Comparison of ENCODE assay signal across 19 mouse cellular contexts in the genomic region with DNA sequence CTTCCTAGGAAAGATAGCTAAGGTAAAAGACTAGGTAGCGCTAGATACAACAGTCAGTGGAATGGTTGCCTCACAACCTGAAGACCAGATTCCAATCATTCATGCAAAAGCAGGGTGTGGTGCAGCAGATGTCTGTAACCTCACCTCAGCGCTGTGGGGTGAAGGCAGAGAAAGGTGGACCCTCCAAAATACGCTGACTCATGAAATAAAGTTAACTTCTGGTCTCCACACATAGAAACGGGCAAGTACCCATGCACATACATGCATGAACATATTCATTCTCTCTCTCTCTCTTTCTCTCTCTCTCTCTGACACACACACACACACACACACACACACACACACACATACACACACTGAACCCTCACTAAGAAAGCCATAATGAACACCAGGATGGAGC. TPM values are rescaled to one million over a fixed set of nuclear protein-coding genes. Genes with fewer than 3 reads are reported as not detected.
"Had no signal": no experiment of that assay in that cellular context is flagged by ENCODE, and none has a peak within 500 bp of the region (broad histone marks: within the 10 kb centered on the region; RNA-seq: fewer than 3 reads in every experiment).

No protein-coding gene starts in this region.

- DNase-seq: liver, postnatal 0 days; lung, adult 2 months; lung, postnatal 14 days; lung, postnatal 36 days; right cerebral cortex, postnatal 14 days; thymus, adult 2 months; thymus, postnatal 25 days; thymus, postnatal 4 days had no signal

- H3K36me3 ChIP-seq: lung, embryonic 15.5 days; midbrain, embryonic 13.5 days; midbrain, embryonic 15.5 days; stomach, embryonic 15.5 days had no signal

- H3K9me3 ChIP-seq: lung, embryonic 15.5 days; midbrain, embryonic 13.5 days; midbrain, embryonic 15.5 days; stomach, embryonic 15.5 days had no signal

- H3K9ac ChIP-seq: liver, postnatal 0 days; lung, embryonic 15.5 days; midbrain, embryonic 13.5 days; midbrain, embryonic 15.5 days; stomach, embryonic 15.5 days had no signal

- H3K4me1 ChIP-seq: lung, embryonic 15.5 days; megakaryocyte, embryonic 14.5 days; midbrain, embryonic 13.5 days; midbrain, embryonic 15.5 days; stomach, embryonic 15.5 days had no signal

- H3K4me2 ChIP-seq: lung, embryonic 15.5 days; midbrain, embryonic 11.5 days; midbrain, embryonic 13.5 days; midbrain, embryonic 15.5 days; stomach, embryonic 15.5 days had no signal

- H3K27ac ChIP-seq: lung, embryonic 15.5 days; macrophage; midbrain, embryonic 13.5 days; midbrain, embryonic 15.5 days; stomach, embryonic 15.5 days; stomach, postnatal 0 days had no signal

- H3K27me3 ChIP-seq: lung, embryonic 15.5 days; megakaryocyte, embryonic 14.5 days; midbrain, embryonic 13.5 days; midbrain, embryonic 15.5 days; stomach, embryonic 15.5 days had no signal

- ATAC-seq: liver, postnatal 0 days; lung, postnatal 0 days; midbrain, embryonic 13.5 days; midbrain, embryonic 15.5 days had no signal

- H3K4me3 ChIP-seq: lung, embryonic 15.5 days; megakaryocyte, embryonic 14.5 days; midbrain, embryonic 13.5 days; midbrain, embryonic 15.5 days; stomach, embryonic 15.5 days had no signal

RNA-seq across cellular contexts. Expression of a gene that starts 30.8 kb away (rescaled TPM):
- total RNA-seq: midbrain, postnatal 0 days had no signal
- polyA plus RNA-seq: midbrain, embryonic 11.5 days; midbrain, embryonic 13.5 days; midbrain, embryonic 15.5 days; midbrain, postnatal 0 days; neural tube, embryonic 11.5 days had no signal
